Mouse (Mus musculus): ENCODE data around the gene B630019K06Rik. TPM values are rescaled to one million over a fixed set of nuclear protein-coding genes. Genes with fewer than 3 reads are reported as not detected.

B630019K06Rik gene
- total RNA-seq, 1 experiment, result 0.67 TPM

- H3K36me3 ChIP-seq (ENCODE audit: control insufficient read depth, insufficient read depth, low read length, poor library complexity, severe bottlenecking), result no peaks in the 10 kb centered on the region
- H3K9me3 ChIP-seq (ENCODE audit: control insufficient read depth, insufficient read depth, low read depth, low read length), result no peaks in the 10 kb centered on the region
- in situ Hi-C loops (cut with MboI; ENCODE audit: low sequenced_read_pairs in 2 of 2, unreplicated experiment in 2 of 2), result no loop called here
- no peak for DNase-seq (ENCODE audit: low read depth, low spot score)
- no peak overlapping the region for H3K27ac ChIP-seq (ENCODE audit: insufficient read depth, low read depth, low read length, poor library complexity, severe bottlenecking)
- no peak for TF ChIP-seq HCFC1 (IDR thresholded peaks at IDR 0.05; ENCODE audit: borderline replicate concordance, insufficient read depth, low read length)
- no peak for TF ChIP-seq ZC3H11A (IDR thresholded peaks at IDR 0.05; ENCODE audit: borderline replicate concordance, low read depth, low read length)
- no peak for TF ChIP-seq CHD2 (IDR thresholded peaks at IDR 0.05; ENCODE audit: low read depth, low read length)
- no peak for TF ChIP-seq MAFK (IDR thresholded peaks at IDR 0.05; ENCODE audit: insufficient read depth, low read depth, low read length)
- TF ChIP-seq ZNF384 (IDR thresholded peaks at IDR 0.05; ENCODE audit: low read depth, low read length), result no peak
- H3K4me1 ChIP-seq (ENCODE audit: control insufficient read depth in 2 of 2, insufficient read depth in 2 of 2, low read length in 2 of 2, poor library complexity in 1 of 2), result no peaks in the 10 kb centered on the region
- H3K4me3 ChIP-seq (ENCODE audit: insufficient read depth in 1 of 2, low read depth in 1 of 2, low read length in 2 of 2, poor library complexity in 1 of 2, severe bottlenecking in 1 of 2), result no peak overlapping the region
- H3K9ac ChIP-seq (ENCODE audit: insufficient read depth, low read depth, low read length, poor library complexity, severe bottlenecking), result no peak overlapping the region
These were observed 9.8 kb downstream of the B630019K06Rik start for GRCm38 (mm10) chrX:8901906-8902472.

- Histone ChIP-seq H3K9ac (ENCODE audit: insufficient read depth, low read depth, low read length, poor library complexity, severe bottlenecking) (no peak overlapping the region), H3K9me3 (ENCODE audit: control insufficient read depth, insufficient read depth, low read depth, low read length) (no peaks in the 10 kb centered on the region), H3K27ac (ENCODE audit: insufficient read depth, low read depth, low read length, poor library complexity, severe bottlenecking) (no peak overlapping the region), H3K4me3 (ENCODE audit: insufficient read depth in 1 of 2, low read depth in 1 of 2, low read length in 2 of 2, poor library complexity in 1 of 2, severe bottlenecking in 1 of 2) (no peak overlapping the region), H3K4me1 (ENCODE audit: control insufficient read depth in 2 of 2, insufficient read depth in 2 of 2, low read length in 2 of 2, poor library complexity in 1 of 2) (no peaks in the 10 kb centered on the region), H3K36me3 (ENCODE audit: control insufficient read depth, insufficient read depth, low read length, poor library complexity, severe bottlenecking) (no peaks in the 10 kb centered on the region)
- TF ChIP-seq HCFC1 (IDR thresholded peaks at IDR 0.05; ENCODE audit: borderline replicate concordance, insufficient read depth, low read length) (no peak), CHD2 (IDR thresholded peaks at IDR 0.05; ENCODE audit: low read depth, low read length) (no peak), ZNF384 (IDR thresholded peaks at IDR 0.05; ENCODE audit: low read depth, low read length) (no peak), ZC3H11A (IDR thresholded peaks at IDR 0.05; ENCODE audit: borderline replicate concordance, low read depth, low read length) (no peak), MAFK (IDR thresholded peaks at IDR 0.05; ENCODE audit: insufficient read depth, low read depth, low read length) (no peak)
- in situ Hi-C loops (cut with MboI; ENCODE audit: low sequenced_read_pairs in 2 of 2, unreplicated experiment in 2 of 2), result no loop called here
- DNase-seq (ENCODE audit: low read depth, low spot score), result no peak
These were observed 28.9 kb downstream of the B630019K06Rik start for GRCm38 (mm10) chrX:8921080-8921479.

DNA sequence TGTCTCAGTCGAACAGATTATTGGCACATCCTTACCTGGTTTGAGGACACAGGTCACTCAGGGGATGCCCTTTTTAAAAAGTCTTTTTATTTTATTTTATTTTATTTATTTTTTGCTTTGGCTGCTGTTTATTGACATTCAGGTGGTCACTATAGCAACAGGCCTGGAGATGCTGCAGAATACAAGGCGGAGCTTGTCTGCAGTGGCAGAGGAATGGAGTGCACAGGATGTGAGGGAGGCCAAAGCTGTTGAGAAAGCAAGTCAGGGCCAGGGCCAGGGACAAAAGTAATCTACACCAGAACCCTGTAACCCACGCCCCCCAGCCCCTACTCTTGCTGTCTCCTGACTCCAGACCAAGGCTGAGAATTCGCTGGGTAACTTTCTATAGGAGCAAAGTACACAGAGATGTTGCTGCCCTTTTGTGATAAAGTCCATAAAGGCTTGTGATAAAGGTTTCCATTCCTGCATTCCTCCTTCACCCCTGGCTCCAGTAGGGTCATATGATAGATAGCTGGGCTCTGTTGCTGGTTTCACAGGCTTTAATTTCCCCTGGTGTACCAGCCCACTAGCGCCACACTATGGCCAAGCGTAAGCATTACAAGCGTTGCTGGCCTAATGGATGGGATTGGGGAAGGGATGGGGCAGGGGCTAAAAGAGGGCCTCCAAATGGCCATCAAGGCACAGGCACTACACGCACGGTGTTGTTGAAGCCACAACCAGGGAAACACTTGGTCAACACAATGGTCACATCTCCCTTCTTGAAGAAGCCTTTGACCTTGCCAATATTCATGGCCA lies 29.8 kb downstream of the B630019K06Rik start:
- no peaks in the 10 kb centered on the region for H3K36me3 ChIP-seq (ENCODE audit: control insufficient read depth, insufficient read depth, low read length, poor library complexity, severe bottlenecking)
- H3K4me3 ChIP-seq (ENCODE audit: insufficient read depth in 1 of 2, low read depth in 1 of 2, low read length in 2 of 2, poor library complexity in 1 of 2, severe bottlenecking in 1 of 2), result no peak overlapping the region
- H3K9me3 ChIP-seq (ENCODE audit: control insufficient read depth, insufficient read depth, low read depth, low read length), result no peaks in the 10 kb centered on the region
- no peak for TF ChIP-seq ZNF384 (IDR thresholded peaks at IDR 0.05; ENCODE audit: low read depth, low read length)
- no peak for TF ChIP-seq HCFC1 (IDR thresholded peaks at IDR 0.05; ENCODE audit: borderline replicate concordance, insufficient read depth, low read length)
- no peak for TF ChIP-seq ZC3H11A (IDR thresholded peaks at IDR 0.05; ENCODE audit: borderline replicate concordance, low read depth, low read length)
- TF ChIP-seq CHD2 (IDR thresholded peaks at IDR 0.05; ENCODE audit: low read depth, low read length), result no peak
- no peak for TF ChIP-seq MAFK (IDR thresholded peaks at IDR 0.05; ENCODE audit: insufficient read depth, low read depth, low read length)
- no peaks in the 10 kb centered on the region for H3K4me1 ChIP-seq (ENCODE audit: control insufficient read depth in 2 of 2, insufficient read depth in 2 of 2, low read length in 2 of 2, poor library complexity in 1 of 2)
- DNase-seq (ENCODE audit: low read depth, low spot score), result no peak
- H3K27ac ChIP-seq (ENCODE audit: insufficient read depth, low read depth, low read length, poor library complexity, severe bottlenecking), result no peak overlapping the region
- in situ Hi-C loops (cut with MboI; ENCODE audit: low sequenced_read_pairs in 2 of 2, unreplicated experiment in 2 of 2), result no loop called here
- no peak overlapping the region for H3K9ac ChIP-seq (ENCODE audit: insufficient read depth, low read depth, low read length, poor library complexity, severe bottlenecking)

DNA sequence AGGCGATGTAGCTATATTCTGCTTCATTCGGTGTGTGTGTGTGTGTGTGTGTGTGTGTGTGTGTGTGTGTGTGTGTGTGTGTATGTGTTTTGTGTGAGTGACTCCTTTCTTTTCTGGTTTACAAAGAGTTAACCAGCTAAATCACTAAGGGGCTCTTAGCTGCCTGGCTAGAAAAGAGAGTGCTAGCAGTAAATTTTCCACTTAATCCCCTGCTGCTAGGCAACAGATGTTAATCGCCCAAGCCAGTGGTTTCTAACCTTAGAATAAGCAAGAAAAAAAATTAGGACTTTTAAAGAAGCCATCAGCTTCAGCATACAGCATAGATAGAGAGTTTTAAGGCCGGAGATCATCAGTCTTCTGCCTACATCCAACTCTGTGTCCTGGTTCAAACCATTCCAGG lies 35.1 kb downstream of the B630019K06Rik start:
- Histone ChIP-seq H3K4me1 (ENCODE audit: control insufficient read depth in 2 of 2, insufficient read depth in 2 of 2, low read length in 2 of 2, poor library complexity in 1 of 2) (no peaks in the 10 kb centered on the region), H3K27ac (ENCODE audit: insufficient read depth, low read depth, low read length, poor library complexity, severe bottlenecking) (no peak overlapping the region), H3K4me3 (ENCODE audit: insufficient read depth in 1 of 2, low read depth in 1 of 2, low read length in 2 of 2, poor library complexity in 1 of 2, severe bottlenecking in 1 of 2) (no peak overlapping the region), H3K9ac (ENCODE audit: insufficient read depth, low read depth, low read length, poor library complexity, severe bottlenecking) (no peak overlapping the region), H3K9me3 (ENCODE audit: control insufficient read depth, insufficient read depth, low read depth, low read length) (no peaks in the 10 kb centered on the region), H3K36me3 (ENCODE audit: control insufficient read depth, insufficient read depth, low read length, poor library complexity, severe bottlenecking) (no peaks in the 10 kb centered on the region)
- no peak for DNase-seq (ENCODE audit: low read depth, low spot score)
- in situ Hi-C loops (cut with MboI; ENCODE audit: low sequenced_read_pairs in 2 of 2, unreplicated experiment in 2 of 2), result no loop called here
- no peak for TF ChIP-seq HCFC1 (IDR thresholded peaks at IDR 0.05; ENCODE audit: borderline replicate concordance, insufficient read depth, low read length)
- no peak for TF ChIP-seq ZC3H11A (IDR thresholded peaks at IDR 0.05; ENCODE audit: borderline replicate concordance, low read depth, low read length)
- TF ChIP-seq CHD2 (IDR thresholded peaks at IDR 0.05; ENCODE audit: low read depth, low read length), result no peak
- TF ChIP-seq MAFK (IDR thresholded peaks at IDR 0.05; ENCODE audit: insufficient read depth, low read depth, low read length), result no peak
- no peak for TF ChIP-seq ZNF384 (IDR thresholded peaks at IDR 0.05; ENCODE audit: low read depth, low read length)

All from ES-E14 (cell line).